Mouse (Mus musculus) layer of hippocampus, postnatal 10 days (tissue): ENCODE data around the gene Psmd8. TPM values are rescaled to one million over a fixed set of nuclear protein-coding genes. Genes with fewer than 3 reads are reported as not detected.
"Not testable (repeated sequence)": the region's sequence is repeated elsewhere in the genome, so short reads cannot be mapped to it uniquely, and the experiment has no call there.

Source experiments
- DNase-seq, 2 experiments: peaks; one replicate each; pipeline ENCODE4 v3.0.0; 2021; ENCODE audit warnings: low spot score in 2 of 2
- long read RNA-seq: library from polyadenylated mRNA; stranded (forward); transcript quantifications from one replicate; pipeline ENCODE4 v2.0.0, GENCODE M21; 2023
- total RNA-seq, 2 experiments: library from RNA; stranded (reverse); gene quantifications; 2 replicates each; pipeline ENCODE4 v1.2.3; 2021

The Psmd8 gene
- 100 to 1,000 TPM; 176 to 182 TPM for total RNA-seq
- long read RNA-seq, transcript Psmd8-202 (7 exons, 1,391 nt), result major isoform, 241 of 280 reads
- long read RNA-seq, partial matches to known transcripts, result 9 of 280 reads
- long read RNA-seq, other reads (novel, unspliced or antisense), result 30 of 280 reads

- DNase-seq, result peak; percentile 94 to 95
Observed at GRCm38 (mm10) chr7:29180077-29180853, at the start of gene Psmd8. Gene Psmd8 (minus strand): TSS chr7:29180701.

- no peak for DNase-seq
Observed at GRCm38 (mm10) chr7:29228202-29228601, 47.7 kb upstream of the Psmd8 start.

GRCm38 (mm10) chr7:29225520-29225919, 45.0 kb upstream of the Psmd8 start:
- no peak for DNase-seq

- no peak for DNase-seq
Observed at GRCm38 (mm10) chr7:29224756-29225394, 44.4 kb upstream of the Psmd8 start.

- DNase-seq, result no peak
Observed at GRCm38 (mm10) chr7:29214846-29215245, 34.3 kb upstream of the Psmd8 start.

- no peak for DNase-seq
Observed at GRCm38 (mm10) chr7:29214236-29214635, 33.7 kb upstream of the Psmd8 start.

GRCm38 (mm10) chr7:29213675-29214082, 33.2 kb upstream of the Psmd8 start, which contains the start of gene Catsperg1:
Gene Catsperg1 (minus strand): TSS chr7:29214035.
- peak in 1 of 2 experiments; percentile 31 for DNase-seq

- DNase-seq, result not testable (repeated sequence)
Observed at GRCm38 (mm10) chr7:29212775-29213560, 32.5 kb upstream of the Psmd8 start.

GRCm38 (mm10) chr7:29212199-29212765, 31.8 kb upstream of the Psmd8 start:
- no peak for DNase-seq

- DNase-seq, result peak; percentile 72 to 76
Observed at GRCm38 (mm10) chr7:29211415-29212198, 31.1 kb upstream of the Psmd8 start.

- not testable (repeated sequence) for DNase-seq
Observed at GRCm38 (mm10) chr7:29211013-29211412, 30.5 kb upstream of the Psmd8 start.

- no peak for DNase-seq
Observed at GRCm38 (mm10) chr7:29202577-29202976, 22.1 kb upstream of the Psmd8 start.

GRCm38 (mm10) chr7:29194230-29194629, 13.7 kb upstream of the Psmd8 start:
- not testable (repeated sequence) for DNase-seq

- not testable (repeated sequence) for DNase-seq
Observed at GRCm38 (mm10) chr7:29181323-29181722, 822 bp upstream of the Psmd8 start.

GRCm38 (mm10) chr7:29180854-29181236, 344 bp upstream of the Psmd8 start:
- no peak for DNase-seq

- DNase-seq, result no peak
Observed at GRCm38 (mm10) chr7:29179323-29179722, 1.2 kb downstream of the Psmd8 start.

GRCm38 (mm10) chr7:29178106-29178505, 2.4 kb downstream of the Psmd8 start:
- DNase-seq, result no peak

GRCm38 (mm10) chr7:29172390-29173016, 8.0 kb downstream of the Psmd8 start:
- no peak for DNase-seq

GRCm38 (mm10) chr7:29171562-29172097, 8.9 kb downstream of the Psmd8 start:
- no peak for DNase-seq
